Mouse (Mus musculus) left cerebral cortex, adult 9 months (tissue): ENCODE results near the gene Ap1b1.

Experiments
- DNase-seq, 2 experiments: peaks; one replicate each; pipeline ENCODE4 v3.0.0; 2022; ENCODE audit warnings: low spot score in 2 of 2

The Ap1b1 gene

GRCm38 (mm10) chr11:4984249-4984648 lies 2.4 kb upstream of the Ap1b1 start:
- DNase-seq, result peak in 1 of 2 experiments; percentile 50

GRCm38 (mm10) chr11:4984799-4985198 lies 1.8 kb upstream of the Ap1b1 start:
- DNase-seq, result no peak

GRCm38 (mm10) chr11:4987487-4987852 lies 846 bp downstream of the Ap1b1 start:
- DNase-seq, result no peak

GRCm38 (mm10) chr11:4989187-4989586 lies 2.6 kb downstream of the Ap1b1 start:
- DNase-seq, result no peak

GRCm38 (mm10) chr11:4992471-4992870 lies 5.8 kb downstream of the Ap1b1 start:
- no peak for DNase-seq

GRCm38 (mm10) chr11:4995676-4996075 lies 9.1 kb downstream of the Ap1b1 start:
- no peak for DNase-seq

- DNase-seq, result no peak
Measured at GRCm38 (mm10) chr11:4996621-4997199, 10.1 kb downstream of the Ap1b1 start.

- no peak for DNase-seq
Measured at GRCm38 (mm10) chr11:4998352-4998751, 11.7 kb downstream of the Ap1b1 start.

GRCm38 (mm10) chr11:4998762-4999161 lies 12.1 kb downstream of the Ap1b1 start:
- no peak for DNase-seq

- no peak for DNase-seq
Measured at GRCm38 (mm10) chr11:5000241-5000640, 13.6 kb downstream of the Ap1b1 start.

- DNase-seq, result no peak
Measured at GRCm38 (mm10) chr11:5002826-5003225, 16.2 kb downstream of the Ap1b1 start.

GRCm38 (mm10) chr11:5005528-5005927 lies 18.9 kb downstream of the Ap1b1 start:
- no peak for DNase-seq

- no peak for DNase-seq
Measured at GRCm38 (mm10) chr11:5007186-5007585, 20.6 kb downstream of the Ap1b1 start.

GRCm38 (mm10) chr11:5008867-5009266 lies 22.2 kb downstream of the Ap1b1 start:
- DNase-seq, result no peak

- no peak for DNase-seq
Measured at GRCm38 (mm10) chr11:5009354-5010074, 22.9 kb downstream of the Ap1b1 start.

GRCm38 (mm10) chr11:5010205-5010604 lies 23.6 kb downstream of the Ap1b1 start:
- DNase-seq, result no peak

- no peak for DNase-seq
Measured at GRCm38 (mm10) chr11:5011480-5011879, 24.9 kb downstream of the Ap1b1 start.

- DNase-seq, result no peak
Measured at GRCm38 (mm10) chr11:5012213-5012715, 25.6 kb downstream of the Ap1b1 start.

GRCm38 (mm10) chr11:5015720-5016119 lies 29.1 kb downstream of the Ap1b1 start:
- peak in 1 of 2 experiments; percentile 84 for DNase-seq

- DNase-seq, result no peak
Measured at GRCm38 (mm10) chr11:5016286-5016685, 29.7 kb downstream of the Ap1b1 start.

GRCm38 (mm10) chr11:5017506-5017905 lies 30.9 kb downstream of the Ap1b1 start:
- DNase-seq, result peak in 1 of 2 experiments; percentile 42

GRCm38 (mm10) chr11:5025108-5025507 lies 38.5 kb downstream of the Ap1b1 start:
- no peak for DNase-seq

- peak in 1 of 2 experiments; percentile 78 for DNase-seq
Measured at GRCm38 (mm10) chr11:5028228-5028627, 41.6 kb downstream of the Ap1b1 start.
